Mouse (Mus musculus) liver, adult 2 months (tissue): ENCODE data around the gene Gm49027. TPM values are rescaled to one million over a fixed set of nuclear protein-coding genes. Genes with fewer than 3 reads are reported as not detected.

Experiments used
- DNase-seq: peaks from one replicate; pipeline ENCODE4 v3.0.0-alpha.2; 2011; ENCODE audit warnings: low read depth, low spot score; ENCODE audit errors: extremely low read depth
- H3K27ac ChIP-seq: fragments of 200-500 bp; replicated peaks from 2 replicates; pipeline ENCODE4 v1.5.1; 2012; ENCODE audit warnings: low read depth, mild to moderate bottlenecking, control low read depth, inconsistent platforms, low read length; ENCODE audit not compliant: insufficient read depth
- H3K27me3 ChIP-seq: fragments of 200-500 bp; 2 replicates; pipeline ENCODE4 v1.6.1; 2012; ENCODE audit warnings: mild to moderate bottlenecking, moderate library complexity, low read length, inconsistent platforms; ENCODE audit not compliant: control insufficient read depth, insufficient read depth
- H3K36me3 ChIP-seq: fragments of 200-500 bp; 2 replicates; pipeline ENCODE4 v1.6.1; 2012; ENCODE audit warnings: low read length, inconsistent platforms; ENCODE audit not compliant: control insufficient read depth, insufficient read depth
- H3K4me1 ChIP-seq: fragments of 200-500 bp; 2 replicates; pipeline ENCODE4 v1.6.1; 2011; ENCODE audit warnings: low read length; ENCODE audit not compliant: control insufficient read depth, insufficient read depth
- H3K4me3 ChIP-seq: fragments of 200-500 bp; 2 replicates; pipeline ENCODE4 v1.5.1; 2011; ENCODE audit warnings: low read depth, mild to moderate bottlenecking, control low read depth, low read length, moderate library complexity; ENCODE audit not compliant: insufficient read depth
- H3K79me2 ChIP-seq: fragments of 200-500 bp; 2 replicates; pipeline ENCODE4 v1.6.1; 2012; ENCODE audit warnings: inconsistent platforms, mild to moderate bottlenecking, low read length, moderate library complexity; ENCODE audit not compliant: control insufficient read depth, insufficient read depth
- H3K9ac ChIP-seq: fragments of 200-500 bp; 2 replicates; pipeline ENCODE4 v1.6.1; 2012; ENCODE audit warnings: low read depth, mild to moderate bottlenecking, control low read depth, inconsistent platforms, low read length
- CTCF ChIP-seq: fragments of 200-500 bp; IDR thresholded peaks from 2 replicates; pipeline ENCODE4 v1.5.1; 2011; ENCODE audit warnings: low read depth, low read length, control low read depth
- POLR2A ChIP-seq: fragments of 200-500 bp; IDR thresholded peaks from 2 replicates; pipeline ENCODE4 v1.6.1; 2011; ENCODE audit warnings: low read length, control low read depth; ENCODE audit not compliant: insufficient read depth; ENCODE audit errors: extremely low read depth
- WGBS: fragments of 180-500 bp; shearing (Covaris S2); methylation state at CpG from one replicate; pipeline ENCODE4 v1.1.7; 2018; 5-methylcytosine and 5-hydroxymethylcytosine counted together
- polyA plus RNA-seq: library from polyadenylated mRNA; depleted of rRNA; stranded (reverse); fragments of >200 nt; gene quantifications from 2 replicates; pipeline ENCODE4 v1.2.3, GENCODE M21; 2012
- total RNA-seq: library from RNA; depleted of rRNA; stranded (reverse); fragments of >200 nt; gene quantifications from 2 replicates; pipeline ENCODE4 v1.2.3, GENCODE M21; 2014

The Gm49027 gene
- total and polyA plus RNA-seq, 2 experiments: 0.54 TPM; not detected in 1

DNA sequence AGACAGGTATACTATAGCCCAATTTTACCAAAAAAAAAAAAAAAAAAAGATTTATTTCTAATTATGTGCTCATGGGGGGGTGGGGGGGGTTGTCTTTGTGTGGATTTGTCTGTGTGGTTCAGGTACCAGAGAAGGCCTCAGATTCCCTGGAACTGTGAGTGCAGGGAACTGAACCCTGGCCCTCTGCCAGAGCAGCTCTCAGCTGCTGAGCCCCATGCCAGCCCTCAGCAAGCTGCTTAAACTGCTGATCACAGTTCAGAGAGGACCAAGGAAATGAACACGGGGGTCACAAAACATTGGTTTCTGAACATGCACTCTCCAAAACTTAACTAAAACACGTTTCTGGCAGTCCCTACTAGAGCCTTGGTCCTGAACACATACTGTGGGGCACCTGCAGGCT lies 31.2 kb upstream of the Gm49027 start:
- Histone ChIP-seq H3K4me1 (peaks cover 1% of the 10 kb centered on the region; the same call in 1 of the 2 replicates), H3K4me3 (no peak overlapping the region), H3K36me3 (peaks cover 14% of the 10 kb centered on the region; the same call in 1 of the 2 replicates), H3K27ac (0 out of 2 replicates have a peak overlapping the region, but pooled peaks have one; percentile 53), H3K9ac (no peak overlapping the region), H3K27me3 (no peaks in the 10 kb centered on the region), H3K79me2 (no peaks in the 10 kb centered on the region)
- DNase-seq: peak; percentile 57
- whole genome bisulfite sequencing: 22% methylated on average over 2 of the region's 2 CpGs
- TF ChIP-seq POLR2A (no peak), CTCF (no peak)

- no peak overlapping the region for H3K9ac ChIP-seq
- TF ChIP-seq CTCF: no peak
- no peak for TF ChIP-seq POLR2A
- WGBS: 96% methylated on average over 7 of the region's 7 CpGs
- H3K79me2 ChIP-seq: no peaks in the 10 kb centered on the region
- peaks cover 1% of the 10 kb centered on the region; the same call in 1 of the 2 replicates for H3K4me1 ChIP-seq
- no peak overlapping the region for H3K4me3 ChIP-seq
- DNase-seq: no peak
- no peak overlapping the region for H3K27ac ChIP-seq
- no peaks in the 10 kb centered on the region for H3K27me3 ChIP-seq
- peaks cover 12% of the 10 kb centered on the region; the same call in 1 of the 2 replicates for H3K36me3 ChIP-seq
Measured at GRCm38 (mm10) chr5:123555693-123556092, 30.4 kb upstream of the Gm49027 start.

- TF ChIP-seq CTCF: no peak
- no peak for TF ChIP-seq POLR2A
- H3K27ac ChIP-seq: no peak overlapping the region
- no peak overlapping the region for H3K4me3 ChIP-seq
- peaks cover 44% of the 10 kb centered on the region for H3K36me3 ChIP-seq
- H3K9ac ChIP-seq: no peak overlapping the region
- H3K79me2 ChIP-seq: no peaks in the 10 kb centered on the region
- no peak for DNase-seq
- H3K4me1 ChIP-seq: no peaks in the 10 kb centered on the region
- WGBS: 94% methylated on average over 10 of the region's 10 CpGs
- no peaks in the 10 kb centered on the region for H3K27me3 ChIP-seq
Measured at GRCm38 (mm10) chr5:123533801-123534200, 8.5 kb upstream of the Gm49027 start.

DNA sequence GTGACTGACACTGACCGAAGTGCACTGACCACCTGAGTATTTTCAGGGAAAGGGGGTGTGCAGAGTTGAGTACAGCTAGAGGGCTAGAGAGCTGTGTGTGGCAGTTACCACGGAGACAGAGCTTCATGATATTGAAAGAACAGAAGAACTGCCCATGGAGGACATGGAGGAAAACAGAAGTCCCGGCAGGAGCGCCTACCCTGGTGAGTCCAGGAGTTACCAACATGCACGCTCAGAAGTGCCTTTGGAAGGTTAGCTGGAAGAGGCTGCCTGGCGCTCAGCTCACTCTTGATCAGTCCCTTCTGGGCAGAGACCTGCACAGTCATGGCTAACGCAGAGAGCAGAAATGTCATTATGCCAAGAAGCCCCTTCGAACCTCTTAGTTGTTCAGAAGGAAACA lies 4.8 kb upstream of the Gm49027 start:
- no peak overlapping the region for H3K9ac ChIP-seq
- WGBS: 92% methylated on average over 8 of the region's 8 CpGs
- no peak for DNase-seq
- no peak overlapping the region for H3K4me3 ChIP-seq
- peaks cover 35% of the 10 kb centered on the region for H3K36me3 ChIP-seq
- no peaks in the 10 kb centered on the region for H3K79me2 ChIP-seq
- no peaks in the 10 kb centered on the region for H3K4me1 ChIP-seq
- H3K27me3 ChIP-seq: no peaks in the 10 kb centered on the region
- no peak overlapping the region for H3K27ac ChIP-seq
- TF ChIP-seq POLR2A (no peak), CTCF (no peak)

DNA sequence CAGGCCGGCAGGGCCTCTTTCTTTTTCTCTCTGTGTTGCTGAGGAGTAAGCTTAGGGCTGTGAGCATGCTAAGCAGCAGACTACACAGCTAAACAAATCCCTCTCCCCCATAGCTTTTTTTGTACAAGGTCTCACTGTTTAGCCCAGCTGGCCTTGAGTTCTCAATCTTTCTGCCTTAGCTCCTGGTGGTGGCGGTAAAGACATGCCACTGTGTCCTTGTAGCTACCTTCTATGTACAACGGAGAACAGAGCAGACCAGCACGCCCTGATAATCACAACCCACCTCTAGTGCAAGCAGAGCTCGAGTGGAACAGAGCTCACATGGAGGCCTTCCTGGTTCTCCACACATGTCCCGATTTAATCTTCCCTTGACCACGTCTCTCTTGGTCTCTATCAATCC lies 3.4 kb upstream of the Gm49027 start:
- Histone ChIP-seq H3K79me2 (peaks cover under 1% of the 10 kb centered on the region; the same call in 1 of the 2 replicates), H3K4me3 (no peak overlapping the region), H3K27ac (no peak overlapping the region), H3K9ac (no peak overlapping the region), H3K27me3 (no peaks in the 10 kb centered on the region), H3K4me1 (peaks cover 2% of the 10 kb centered on the region; the same call in 1 of the 2 replicates), H3K36me3 (peaks cover 33% of the 10 kb centered on the region)
- no peak for DNase-seq
- TF ChIP-seq POLR2A (no peak), CTCF (no peak)
- 90% methylated on average over 7 of the region's 7 CpGs for WGBS

DNA sequence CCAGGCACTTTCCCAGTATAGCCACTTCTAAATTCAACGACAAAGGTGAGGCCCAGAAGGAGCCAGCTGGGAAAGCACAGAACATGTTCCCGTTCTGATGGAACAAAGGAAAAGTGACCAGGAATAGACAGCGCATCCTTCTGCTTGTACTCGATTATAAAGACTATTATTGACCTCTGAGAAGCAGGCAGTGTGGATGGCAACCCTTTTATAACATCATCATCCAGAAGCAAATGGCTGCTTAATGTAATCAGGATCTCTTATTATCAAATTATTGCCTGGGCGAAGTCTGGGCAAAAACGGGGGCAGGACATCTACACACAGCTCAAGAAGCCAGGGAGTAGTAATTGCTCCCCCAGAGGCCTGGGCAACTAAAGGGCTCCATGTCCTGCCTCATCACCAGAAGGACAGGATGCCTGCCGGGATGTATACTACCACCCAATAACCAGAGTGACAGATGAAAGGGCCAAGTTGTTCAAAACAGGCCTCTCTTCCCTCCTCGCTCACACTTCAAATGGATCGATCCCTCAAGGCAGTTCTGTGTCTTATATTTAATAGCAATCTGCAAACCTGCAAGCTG lies 718 bp upstream of the Gm49027 start:
- no peak for DNase-seq
- H3K27me3 ChIP-seq: no peaks in the 10 kb centered on the region
- H3K4me3 ChIP-seq: no peak overlapping the region
- peaks cover 20% of the 10 kb centered on the region; the same call in 1 of the 2 replicates for H3K36me3 ChIP-seq
- H3K9ac ChIP-seq: no peak overlapping the region
- peaks cover 4% of the 10 kb centered on the region; the same call in 1 of the 2 replicates for H3K79me2 ChIP-seq
- 91% methylated on average over 9 of the region's 9 CpGs for WGBS
- no peak for TF ChIP-seq POLR2A
- TF ChIP-seq CTCF: no peak
- H3K27ac ChIP-seq: no peak overlapping the region
- peaks cover 4% of the 10 kb centered on the region; the same call in 1 of the 2 replicates for H3K4me1 ChIP-seq
